Mouse (Mus musculus) liver, embryonic 14.5 days (tissue): Measurements from ENCODE around the gene Olfr1410. TPM values are rescaled to one million over a fixed set of nuclear protein-coding genes. Genes with fewer than 3 reads are reported as not detected.

Experiments
- ATAC-seq: fragments of 200-750 bp; cut with Nextera tagmentation; 2 replicates; pipeline ENCODE4 v1.8.0; 2017; ENCODE audit warnings: moderate number of reproducible peaks, mild to moderate bottlenecking, moderate library complexity; ENCODE audit not compliant: insufficient read depth
- DNase-seq, 3 experiments: peaks; one replicate each; pipeline ENCODE4 v3.0.0-alpha.2; 2012 to 2013; ENCODE audit warnings: low read depth in 3 of 3, low spot score in 3 of 3
- H3K27ac ChIP-seq: fragments of 300-500 bp; sonication (generic); 2 replicates; pipeline ENCODE4 v1.5.1; 2014; ENCODE audit warnings: moderate library complexity, mild to moderate bottlenecking, control low read depth, inconsistent platforms
- H3K27me3 ChIP-seq: fragments of 300-500 bp; sonication (generic); 2 replicates; pipeline ENCODE4 v1.6.1; 2014; ENCODE audit warnings: mild to moderate bottlenecking, low read length, moderate library complexity; ENCODE audit not compliant: control insufficient read depth, insufficient read depth
- H3K36me3 ChIP-seq: fragments of 300-500 bp; sonication (generic); replicated peaks from 2 replicates; pipeline ENCODE4 v1.6.1; 2014; ENCODE audit warnings: low read depth; ENCODE audit not compliant: control insufficient read depth, insufficient read depth
- H3K4me1 ChIP-seq, 2 experiments: fragments of 200-500 bp in 1 of 2; fragments of 300-500 bp in 1 of 2; sonication (generic) in 1 of 2; replicated peaks; 2 replicates each; pipeline ENCODE4 v1.6.1; 2012 to 2014; ENCODE audit warnings: antibody characterized with exemption in 1 of 2, inconsistent platforms in 1 of 2, low read length in 1 of 2; ENCODE audit not compliant: control insufficient read depth in 2 of 2, insufficient read depth in 2 of 2
- H3K4me2 ChIP-seq: fragments of 300-500 bp; sonication (generic); 2 replicates; pipeline ENCODE4 v1.6.1; 2014; ENCODE audit warnings: low read depth, mild to moderate bottlenecking, control low read depth, moderate library complexity
- H3K4me3 ChIP-seq, 2 experiments: fragments of 200-500 bp in 1 of 2; fragments of 300-500 bp in 1 of 2; sonication (generic) in 1 of 2; 2 replicates each; pipeline ENCODE4 v1.5.1; 2012 to 2014; ENCODE audit warnings: low read depth in 2 of 2, low read length in 2 of 2, mild to moderate bottlenecking in 2 of 2, control low read depth in 1 of 2, inconsistent platforms in 1 of 2, moderate library complexity in 1 of 2; ENCODE audit not compliant: insufficient read depth in 1 of 2
- H3K9ac ChIP-seq: fragments of 300-500 bp; sonication (generic); replicated peaks from 2 replicates; pipeline ENCODE4 v1.6.1; 2014; ENCODE audit warnings: mild to moderate bottlenecking, control low read depth, moderate library complexity
- H3K9me3 ChIP-seq: fragments of 300-500 bp; sonication (generic); 2 replicates; pipeline ENCODE4 v1.6.1; 2016; ENCODE audit warnings: low read length, mixed read lengths; ENCODE audit not compliant: control insufficient read depth
- CTCF ChIP-seq: IDR thresholded peaks from 2 replicates; pipeline ENCODE4 v1.5.1; 2016; ENCODE audit warnings: antibody characterized with exemption, low read depth, control low read depth
- EP300 ChIP-seq: IDR thresholded peaks from 2 replicates; pipeline ENCODE4 v1.6.1; 2016; ENCODE audit warnings: antibody characterized with exemption, low read depth
- WGBS: fragments of 180-500 bp; shearing (Covaris S2); extraction: QIAGEN DNeasy Blood & Tissue Kit; methylation state at CpG from one replicate; pipeline ENCODE4 v1.1.7; 2014; ENCODE audit not compliant: insufficient replicate concordance; 5-methylcytosine and 5-hydroxymethylcytosine counted together
- polyA plus RNA-seq, 2 experiments: library from polyadenylated mRNA; depleted of rRNA in 1 of 2; stranded (reverse) in 1 of 2; unstranded in 1 of 2; fragments of >200 nt; fragmentation: Nextera tagmentation in 1 of 2; extraction: Ambion mirVana in 1 of 2; gene quantifications; 2 replicates each; pipeline versions ENCODE4 v1.2.1 to v1.2.3; 2012 to 2014

The Olfr1410 gene
- polyA plus RNA-seq, 2 experiments, result not detected

GRCm38 (mm10) chr1:92643691-92644090, 38.1 kb downstream of the Olfr1410 start:
- TF ChIP-seq EP300 (no peak), CTCF (no peak)
- Histone ChIP-seq H3K4me3 (no peak overlapping the region), H3K36me3 (no peaks in the 10 kb centered on the region), H3K4me2 (no peak overlapping the region), H3K27me3 (no peaks in the 10 kb centered on the region), H3K9me3 (no peaks in the 10 kb centered on the region), H3K4me1 (peaks cover 0 to 18% of the 10 kb centered on the region in 2 experiments; a peak in 2 of 4 replicates), H3K27ac (no peak overlapping the region), H3K9ac (no peak overlapping the region)
- ATAC-seq, result no peak
- 60% methylated on average over 4 of the region's 4 CpGs for WGBS
- no peak for DNase-seq

- ATAC-seq (no peak), DNase-seq (no peak)
- no peaks in the 10 kb centered on the region for H3K9me3 ChIP-seq
- H3K4me3 ChIP-seq, result no peak overlapping the region
- no peak overlapping the region for H3K4me2 ChIP-seq
- H3K4me1 ChIP-seq, result peaks cover 0 to 18% of the 10 kb centered on the region in 2 experiments; a peak in 2 of 4 replicates
- no peak overlapping the region for H3K27ac ChIP-seq
- H3K9ac ChIP-seq, result no peak overlapping the region
- 62% methylated on average over 5 of the region's 5 CpGs for WGBS
- no peaks in the 10 kb centered on the region for H3K27me3 ChIP-seq
- TF ChIP-seq CTCF, result no peak
- TF ChIP-seq EP300, result no peak
- H3K36me3 ChIP-seq, result no peaks in the 10 kb centered on the region
These were observed 39.3 kb downstream of the Olfr1410 start for GRCm38 (mm10) chr1:92644916-92645315.

GRCm38 (mm10) chr1:92646111-92646510, 40.5 kb downstream of the Olfr1410 start:
- Histone ChIP-seq H3K4me1 (peaks cover 0 to 11% of the 10 kb centered on the region in 2 experiments; a peak in 2 of 4 replicates), H3K9ac (no peak overlapping the region), H3K36me3 (no peaks in the 10 kb centered on the region), H3K27ac (no peak overlapping the region), H3K4me3 (no peak overlapping the region), H3K27me3 (no peaks in the 10 kb centered on the region), H3K4me2 (no peak overlapping the region), H3K9me3 (no peaks in the 10 kb centered on the region)
- WGBS, result 32% methylated on average over 2 of the region's 2 CpGs
- TF ChIP-seq CTCF (no peak), EP300 (no peak)
- ATAC-seq (no peak), DNase-seq (no peak)

GRCm38 (mm10) chr1:92646601-92647000, 41.0 kb downstream of the Olfr1410 start:
- peaks cover 0 to 11% of the 10 kb centered on the region in 2 experiments; a peak in 2 of 4 replicates for H3K4me1 ChIP-seq
- H3K4me3 ChIP-seq, result no peak overlapping the region
- TF ChIP-seq CTCF (no peak), EP300 (no peak)
- H3K27me3 ChIP-seq, result no peaks in the 10 kb centered on the region
- DNase-seq, result no peak
- H3K4me2 ChIP-seq, result no peak overlapping the region
- H3K36me3 ChIP-seq, result no peaks in the 10 kb centered on the region
- no peak overlapping the region for H3K27ac ChIP-seq
- no peaks in the 10 kb centered on the region for H3K9me3 ChIP-seq
- WGBS, result 61% methylated on average over 7 of the region's 7 CpGs
- ATAC-seq, result no peak
- no peak overlapping the region for H3K9ac ChIP-seq

- Histone ChIP-seq H3K4me1 (peaks cover 0 to 9% of the 10 kb centered on the region in 2 experiments; a peak in 2 of 4 replicates), H3K36me3 (no peaks in the 10 kb centered on the region), H3K4me2 (no peak overlapping the region), H3K27me3 (no peaks in the 10 kb centered on the region), H3K9ac (no peak overlapping the region), H3K4me3 (no peak overlapping the region), H3K27ac (no peak overlapping the region), H3K9me3 (no peaks in the 10 kb centered on the region)
- TF ChIP-seq CTCF (no peak), EP300 (no peak)
- ATAC-seq (no peak), DNase-seq (no peak)
- WGBS, result 43% methylated on average over 4 of the region's 4 CpGs
These were observed 41.4 kb downstream of the Olfr1410 start for GRCm38 (mm10) chr1:92647026-92647425.
